In genomic region chr16:37893942-37894341, GRCm38 (mm10) we compare ENCODE assay signal across 19 mouse cellular contexts. TPM values are rescaled to one million over a fixed set of nuclear protein-coding genes. Genes with fewer than 3 reads are reported as not detected.
DNase-seq lines count a peak whose midpoint lies in the region; ATAC-seq lines count a peak whose summit lies in the region.
"Had no signal": no experiment of that assay in that cellular context is flagged by ENCODE, and none has a peak within 500 bp of the region (broad histone marks: within the 10 kb centered on the region; RNA-seq: fewer than 3 reads in every experiment).

No protein-coding gene starts in this region.

- no peaks in the 10 kb centered on the region for H3K9me3 ChIP-seq in kidney, embryonic 15.5 days (replicated peaks)
- no peaks in the 10 kb centered on the region for H3K9me3 ChIP-seq in heart, embryonic 11.5 days (replicated peaks; ENCODE audit: control insufficient read depth, low read length)
- no peaks in the 10 kb centered on the region for H3K9me3 ChIP-seq in stomach, embryonic 14.5 days (ENCODE audit: control insufficient read depth, low read depth, low read length)
- no peaks in the 10 kb centered on the region for H3K9me3 ChIP-seq in hindbrain, embryonic 14.5 days (ENCODE audit: control insufficient read depth, low read length)
- no peaks in the 10 kb centered on the region for H3K9me3 ChIP-seq in forebrain, embryonic 16.5 days (ENCODE audit: control insufficient read depth, low read length)
- H3K9me3 ChIP-seq: embryonic facial prominence, embryonic 12.5 days; hindbrain, embryonic 12.5 days; limb, embryonic 15.5 days; neural tube, embryonic 12.5 days had no signal

- H3K9ac ChIP-seq in kidney, embryonic 15.5 days, result no peak overlapping the region
- no peak overlapping the region for H3K9ac ChIP-seq in heart, embryonic 11.5 days (ENCODE audit: low read depth, low read length)
- no peak overlapping the region for H3K9ac ChIP-seq in stomach, embryonic 14.5 days (replicated peaks; ENCODE audit: low read depth, low read length)
- H3K9ac ChIP-seq in hindbrain, embryonic 14.5 days, result no peak overlapping the region
- no peak overlapping the region for H3K9ac ChIP-seq in forebrain, embryonic 16.5 days (replicated peaks; ENCODE audit: low read depth, low read length)
- H3K9ac ChIP-seq: embryonic facial prominence, embryonic 12.5 days; hindbrain, embryonic 12.5 days; limb, embryonic 15.5 days; neural tube, embryonic 12.5 days had no signal

- H3K27me3 ChIP-seq in kidney, embryonic 15.5 days, result no peaks in the 10 kb centered on the region
- H3K27me3 ChIP-seq in heart, embryonic 11.5 days (ENCODE audit: control insufficient read depth, insufficient read depth, low read length), result no peaks in the 10 kb centered on the region
- H3K27me3 ChIP-seq in stomach, embryonic 14.5 days (ENCODE audit: control insufficient read depth, insufficient read depth, low read length), result no peaks in the 10 kb centered on the region
- H3K27me3 ChIP-seq in hindbrain, embryonic 14.5 days (ENCODE audit: control insufficient read depth, insufficient read depth, low read length), result no peaks in the 10 kb centered on the region
- no peaks in the 10 kb centered on the region for H3K27me3 ChIP-seq in forebrain, embryonic 16.5 days (replicated peaks; ENCODE audit: control insufficient read depth, insufficient read depth, low read length)
- H3K27me3 ChIP-seq: embryonic facial prominence, embryonic 12.5 days; hindbrain, embryonic 12.5 days; limb, embryonic 15.5 days; neural tube, embryonic 12.5 days had no signal

- ATAC-seq in kidney, embryonic 15.5 days (replicated peaks; ENCODE audit: low FRiP score), result 0 out of 2 replicates have a peak, but pooled peaks have one; percentile 3
- ATAC-seq in heart, embryonic 11.5 days (replicated peaks; ENCODE audit: insufficient number of reproducible peaks, low FRiP score, low TSS enrichment), result peak; percentile 74
- ATAC-seq in stomach, embryonic 14.5 days (ENCODE audit: insufficient number of reproducible peaks, insufficient read depth, low FRiP score, low read depth), result peak; percentile 63
- no peak for ATAC-seq in hindbrain, embryonic 14.5 days (ENCODE audit: low FRiP score)
- no peak for ATAC-seq in forebrain, embryonic 16.5 days

- DNase-seq in kidney, adult 9 months, result no peak
- peak; percentile 17 for DNase-seq in heart, postnatal 4 days
- no peak for DNase-seq in hindbrain, embryonic 14.5 days (ENCODE audit: low spot score)
- no peak for DNase-seq in kidney, postnatal 36 days
- DNase-seq: adrenal gland, postnatal 14 days; cerebellum, postnatal 36 days; gastrocnemius, adult 2 months; kidney, adult 2 months had no signal

- H3K4me1 ChIP-seq in kidney, embryonic 15.5 days, result peaks cover 31% of the 10 kb centered on the region
- H3K4me1 ChIP-seq in heart, embryonic 11.5 days (ENCODE audit: control insufficient read depth, insufficient read depth, low read length), result peaks cover 20% of the 10 kb centered on the region
- H3K4me1 ChIP-seq in stomach, embryonic 14.5 days (ENCODE audit: control insufficient read depth, insufficient read depth, low read length), result no peaks in the 10 kb centered on the region
- H3K4me1 ChIP-seq in hindbrain, embryonic 14.5 days (replicated peaks; ENCODE audit: control insufficient read depth, insufficient read depth, low read length), result no peaks in the 10 kb centered on the region
- peaks cover 9% of the 10 kb centered on the region for H3K4me1 ChIP-seq in forebrain, embryonic 16.5 days (replicated peaks; ENCODE audit: control insufficient read depth, insufficient read depth, low read length)

- H3K27ac ChIP-seq in kidney, embryonic 15.5 days, result peak overlapping the region; percentile 45; the same call in 1 of the 2 replicates
- H3K27ac ChIP-seq in heart, embryonic 11.5 days (ENCODE audit: low read depth, low read length), result peak overlapping the region; percentile 78
- H3K27ac ChIP-seq in stomach, embryonic 14.5 days (ENCODE audit: low read length), result 0 out of 2 replicates have a peak overlapping the region, but pooled peaks have one; percentile 27
- H3K27ac ChIP-seq in hindbrain, embryonic 14.5 days, result no peak overlapping the region
- no peak overlapping the region for H3K27ac ChIP-seq in forebrain, embryonic 16.5 days (ENCODE audit: low read length)
- H3K27ac ChIP-seq: embryonic facial prominence, embryonic 12.5 days; gastrocnemius, adult 2 months; left cerebral cortex, adult 2 months; limb, embryonic 15.5 days; neural tube, embryonic 12.5 days had no signal

- WGBS in kidney, embryonic 15.5 days, result 74% methylated on average over 2 of the region's 2 CpGs
- 21% methylated on average over 2 of the region's 2 CpGs for WGBS in heart, embryonic 11.5 days (ENCODE audit: insufficient replicate concordance)
- 54% methylated on average over 2 of the region's 2 CpGs for WGBS in stomach, embryonic 14.5 days
- 91% methylated on average over 2 of the region's 2 CpGs for WGBS in hindbrain, embryonic 14.5 days
- WGBS in forebrain, embryonic 16.5 days, result 68% methylated on average over 2 of the region's 2 CpGs

- no peaks in the 10 kb centered on the region for H3K36me3 ChIP-seq in kidney, embryonic 15.5 days
- no peaks in the 10 kb centered on the region for H3K36me3 ChIP-seq in heart, embryonic 11.5 days (ENCODE audit: control insufficient read depth, insufficient read depth, low read length)
- H3K36me3 ChIP-seq in stomach, embryonic 14.5 days (ENCODE audit: control insufficient read depth, insufficient read depth, low read length), result no peaks in the 10 kb centered on the region
- no peaks in the 10 kb centered on the region for H3K36me3 ChIP-seq in hindbrain, embryonic 14.5 days (replicated peaks; ENCODE audit: control insufficient read depth, insufficient read depth)
- no peaks in the 10 kb centered on the region for H3K36me3 ChIP-seq in forebrain, embryonic 16.5 days (ENCODE audit: control insufficient read depth, insufficient read depth)
- H3K36me3 ChIP-seq: embryonic facial prominence, embryonic 12.5 days; hindbrain, embryonic 12.5 days; limb, embryonic 15.5 days; neural tube, embryonic 12.5 days had no signal

- no peak overlapping the region for H3K4me3 ChIP-seq in kidney, embryonic 15.5 days (replicated peaks)
- no peak overlapping the region for H3K4me3 ChIP-seq in heart, embryonic 11.5 days (ENCODE audit: low read depth, low read length)
- no peak overlapping the region for H3K4me3 ChIP-seq in stomach, embryonic 14.5 days (ENCODE audit: low read depth, low read length)
- H3K4me3 ChIP-seq in hindbrain, embryonic 14.5 days (replicated peaks; ENCODE audit: low read length), result no peak overlapping the region
- H3K4me3 ChIP-seq in forebrain, embryonic 16.5 days (replicated peaks; ENCODE audit: low read length), result no peak overlapping the region
- H3K4me3 ChIP-seq: embryonic facial prominence, embryonic 12.5 days; gastrocnemius, adult 2 months; hindbrain, embryonic 12.5 days; left cerebral cortex, adult 2 months; limb, embryonic 15.5 days; neural tube, embryonic 12.5 days had no signal

- no peak overlapping the region for H3K4me2 ChIP-seq in kidney, embryonic 15.5 days
- H3K4me2 ChIP-seq in heart, embryonic 11.5 days, result no peak overlapping the region
- no peak overlapping the region for H3K4me2 ChIP-seq in stomach, embryonic 14.5 days (replicated peaks; ENCODE audit: low read depth, low read length)
- H3K4me2 ChIP-seq in hindbrain, embryonic 14.5 days (replicated peaks), result no peak overlapping the region
- no peak overlapping the region for H3K4me2 ChIP-seq in forebrain, embryonic 16.5 days (ENCODE audit: low read length)
- H3K4me2 ChIP-seq: embryonic facial prominence, embryonic 12.5 days; hindbrain, embryonic 12.5 days; limb, embryonic 15.5 days; neural tube, embryonic 12.5 days had no signal

RNA-seq across cellular contexts. Expression of gene Gpr156, which starts 22.4 kb away (rescaled TPM):
- 0.86 and 1.2 TPM in 2 replicates for polyA plus RNA-seq in kidney, embryonic 15.5 days (2015; fragmentation: Nextera tagmentation; extraction: Ambion mirVana)
- polyA plus RNA-seq in heart, embryonic 11.5 days (2014; fragmentation: Nextera tagmentation; extraction: Ambion mirVana), result 0.66 and 0.87 TPM in 2 replicates
- total RNA-seq in heart, postnatal 4 days (2021), result under 1 TPM; 0.45 to 0.47 TPM
- polyA plus RNA-seq in stomach, embryonic 14.5 days (2014; fragmentation: Nextera tagmentation; extraction: Ambion mirVana), result 0.21 and 0.39 TPM in 2 replicates
- polyA plus RNA-seq in hindbrain, embryonic 14.5 days (2014; fragmentation: Nextera tagmentation; extraction: Ambion mirVana), result 3.5 and 3.9 TPM in 2 replicates
- 5.4 and 5.6 TPM in 2 replicates for polyA plus RNA-seq in forebrain, embryonic 16.5 days (2015; fragmentation: Nextera tagmentation; extraction: Ambion mirVana)
- total RNA-seq: gastrocnemius, adult 2 months had no signal
- polyA plus RNA-seq: kidney, adult 2 months had no signal

RNA-seq across cellular contexts. Expression of gene Lrrc58, which starts 25.8 kb away (rescaled TPM):
- polyA plus RNA-seq in kidney, embryonic 15.5 days (2015; fragmentation: Nextera tagmentation; extraction: Ambion mirVana), result 65.6 TPM in 2 replicates
- polyA plus RNA-seq in heart, embryonic 11.5 days (2014; fragmentation: Nextera tagmentation; extraction: Ambion mirVana), result 41.6 and 42.9 TPM in 2 replicates
- 10 to 100 TPM; 89.6 to 90.1 TPM for total RNA-seq in heart, postnatal 4 days (2021)
- 61.2 and 64.2 TPM in 2 replicates for polyA plus RNA-seq in stomach, embryonic 14.5 days (2014; fragmentation: Nextera tagmentation; extraction: Ambion mirVana)
- polyA plus RNA-seq in hindbrain, embryonic 14.5 days (2014; fragmentation: Nextera tagmentation; extraction: Ambion mirVana), result 57.1 and 59.9 TPM in 2 replicates
- 54.4 and 66.3 TPM in 2 replicates for polyA plus RNA-seq in forebrain, embryonic 16.5 days (2015; fragmentation: Nextera tagmentation; extraction: Ambion mirVana)

RNA-seq across cellular contexts. Expression of gene Gm36028, which starts 33.0 kb away (rescaled TPM):
- 0.19 and 0.42 TPM in 2 replicates for polyA plus RNA-seq in kidney, embryonic 15.5 days (2015; fragmentation: Nextera tagmentation; extraction: Ambion mirVana)
- polyA plus RNA-seq in heart, embryonic 11.5 days (2014; fragmentation: Nextera tagmentation; extraction: Ambion mirVana), result 1.00 and 1.0 TPM in 2 replicates
- total RNA-seq in heart, postnatal 4 days (2021), result under 1 TPM; 0.47 to 0.79 TPM
- not detected in 2 replicates for polyA plus RNA-seq in stomach, embryonic 14.5 days (2014; fragmentation: Nextera tagmentation; extraction: Ambion mirVana)
- not detected in 2 replicates for polyA plus RNA-seq in hindbrain, embryonic 14.5 days (2014; fragmentation: Nextera tagmentation; extraction: Ambion mirVana)
- 0.19 TPM in 1 of 2 replicates, not detected in the other for polyA plus RNA-seq in forebrain, embryonic 16.5 days (2015; fragmentation: Nextera tagmentation; extraction: Ambion mirVana)
- total RNA-seq: ES-E14; gastrocnemius, adult 2 months; left cerebral cortex, adult 2 months; midbrain, postnatal 0 days had no signal
- polyA plus RNA-seq: limb, embryonic 15.5 days; neural tube, embryonic 12.5 days had no signal

Comparison
In these comparisons a context has a peak if more than half of its experiments do, and no peak if none do; other contexts are left out.
1. ATAC-seq: peak in kidney, embryonic 15.5 days (single experiment), heart, embryonic 11.5 days (single experiment) and stomach, embryonic 14.5 days (single experiment); none in hindbrain, embryonic 14.5 days (single experiment) and forebrain, embryonic 16.5 days (single experiment).
2. H3K27ac ChIP-seq: peak in kidney, embryonic 15.5 days (single experiment), heart, embryonic 11.5 days (single experiment) and stomach, embryonic 14.5 days (single experiment); none in hindbrain, embryonic 14.5 days (single experiment) and forebrain, embryonic 16.5 days (single experiment).